Mouse (Mus musculus) adrenal gland, postnatal 25 days (tissue): ENCODE results near the gene Cfap74. TPM values are rescaled to one million over a fixed set of nuclear protein-coding genes. Genes with fewer than 3 reads are reported as not detected.
"Not testable (repeated sequence)": the region's sequence is repeated elsewhere in the genome, so short reads cannot be mapped to it uniquely, and the experiment has no call there.

Experiments used
- DNase-seq: peaks from one replicate; pipeline ENCODE4 v3.0.0; 2021; ENCODE audit warnings: mixed read lengths
- total RNA-seq: library from RNA; stranded (reverse); gene quantifications from 2 replicates; pipeline ENCODE4 v1.2.3, GENCODE M21; 2021

Gene Cfap74
- total RNA-seq, 1 experiment from 2014 or later: 1.5 TPM

- no peak for DNase-seq
These were observed 314 bp upstream of the Cfap74 start for GRCm38 (mm10) chr4:155408695-155409057.

GRCm38 (mm10) chr4:155412124-155412523, 3.1 kb downstream of the Cfap74 start:
- DNase-seq: no peak

- DNase-seq: no peak
These were observed 4.8 kb downstream of the Cfap74 start for GRCm38 (mm10) chr4:155413641-155414335.

GRCm38 (mm10) chr4:155414656-155415235, 5.8 kb downstream of the Cfap74 start:
- DNase-seq: no peak

- no peak for DNase-seq
These were observed 11.1 kb downstream of the Cfap74 start for GRCm38 (mm10) chr4:155420137-155420536.

- not testable (repeated sequence) for DNase-seq
These were observed 12.7 kb downstream of the Cfap74 start for GRCm38 (mm10) chr4:155421412-155422370.

- DNase-seq: no peak
These were observed 15.0 kb downstream of the Cfap74 start for GRCm38 (mm10) chr4:155423988-155424387.

GRCm38 (mm10) chr4:155426272-155426671, 17.3 kb downstream of the Cfap74 start:
- no peak for DNase-seq

- no peak for DNase-seq
These were observed 19.5 kb downstream of the Cfap74 start for GRCm38 (mm10) chr4:155428442-155428841.

GRCm38 (mm10) chr4:155429202-155429601, 20.2 kb downstream of the Cfap74 start:
- no peak for DNase-seq

- no peak for DNase-seq
These were observed 23.4 kb downstream of the Cfap74 start for GRCm38 (mm10) chr4:155432358-155432757.

GRCm38 (mm10) chr4:155433993-155434392, 25.0 kb downstream of the Cfap74 start:
- DNase-seq: no peak

- DNase-seq: no peak
These were observed 33.8 kb downstream of the Cfap74 start for GRCm38 (mm10) chr4:155442808-155443207.

- no peak for DNase-seq
These were observed 42.6 kb downstream of the Cfap74 start for GRCm38 (mm10) chr4:155451597-155451996.

- no peak for DNase-seq
These were observed 49.6 kb downstream of the Cfap74 start for GRCm38 (mm10) chr4:155458575-155458974.

GRCm38 (mm10) chr4:155463050-155463449, 54.1 kb downstream of the Cfap74 start:
- no peak for DNase-seq

- DNase-seq: no peak
These were observed 54.6 kb downstream of the Cfap74 start for GRCm38 (mm10) chr4:155463611-155464010.

GRCm38 (mm10) chr4:155464061-155464460, 55.1 kb downstream of the Cfap74 start:
- no peak for DNase-seq

GRCm38 (mm10) chr4:155465607-155466006, 56.6 kb downstream of the Cfap74 start:
- no peak for DNase-seq

- DNase-seq: no peak
These were observed 57.1 kb downstream of the Cfap74 start for GRCm38 (mm10) chr4:155466080-155466479.

GRCm38 (mm10) chr4:155467237-155468010, 58.4 kb downstream of the Cfap74 start:
- no peak for DNase-seq

GRCm38 (mm10) chr4:155468952-155469351, 60.0 kb downstream of the Cfap74 start, which contains the start of gene Tmem52:
Tmem52 (plus strand) TSS chr4:155469114.
- peak; percentile 53 for DNase-seq
